Mouse (Mus musculus) right cerebral cortex, postnatal 36 days (tissue): Measurements from ENCODE around the gene Nuak2.
"Not testable (repeated sequence)": the region's sequence is repeated elsewhere in the genome, so short reads cannot be mapped to it uniquely, and the experiment has no call there.

Experiments
- DNase-seq, 2 experiments: peaks; one replicate each; pipeline ENCODE4 v3.0.0; 2022; ENCODE audit warnings: low spot score in 2 of 2, mixed read lengths in 1 of 2

Nuak2 gene

DNA sequence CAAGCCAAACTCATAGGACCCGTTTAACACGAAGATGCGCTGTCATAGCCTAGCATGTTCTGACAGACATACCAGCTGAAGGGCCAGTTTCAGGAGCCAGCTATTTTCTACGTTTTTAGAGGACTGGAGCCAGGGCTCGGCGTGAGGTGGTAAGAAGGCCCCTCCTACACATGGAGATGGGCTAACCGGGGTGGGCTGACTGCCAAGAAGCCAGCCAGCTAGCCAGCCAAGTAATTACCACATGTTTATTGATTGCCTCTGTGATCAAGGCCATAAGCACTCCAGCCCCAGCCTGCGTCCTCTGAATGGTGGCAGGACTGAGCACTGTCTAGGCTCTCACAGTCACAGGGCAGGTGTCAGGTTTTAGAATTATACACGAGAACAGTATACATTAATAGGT, 10.9 kb downstream of the Nuak2 start:
- DNase-seq = no peak

DNA sequence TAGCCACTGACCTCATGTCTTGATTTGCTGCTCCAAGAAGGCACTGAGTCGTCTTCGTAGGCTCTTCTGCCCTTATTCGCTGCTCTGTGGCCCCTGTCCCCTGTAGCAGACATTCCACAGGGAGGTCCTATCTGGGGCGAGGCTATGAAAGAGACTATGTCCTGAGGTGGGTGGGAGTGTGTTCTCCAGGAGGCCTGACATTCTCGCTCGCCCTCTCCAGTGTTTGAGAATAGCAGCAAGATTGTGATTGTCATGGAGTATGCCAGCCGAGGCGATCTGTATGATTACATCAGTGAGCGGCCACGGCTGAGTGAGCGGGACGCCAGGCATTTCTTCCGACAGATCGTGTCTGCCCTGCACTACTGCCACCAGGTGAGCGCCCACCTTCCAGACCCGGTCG, 11.6 kb downstream of the Nuak2 start:
- no peak for DNase-seq

DNA sequence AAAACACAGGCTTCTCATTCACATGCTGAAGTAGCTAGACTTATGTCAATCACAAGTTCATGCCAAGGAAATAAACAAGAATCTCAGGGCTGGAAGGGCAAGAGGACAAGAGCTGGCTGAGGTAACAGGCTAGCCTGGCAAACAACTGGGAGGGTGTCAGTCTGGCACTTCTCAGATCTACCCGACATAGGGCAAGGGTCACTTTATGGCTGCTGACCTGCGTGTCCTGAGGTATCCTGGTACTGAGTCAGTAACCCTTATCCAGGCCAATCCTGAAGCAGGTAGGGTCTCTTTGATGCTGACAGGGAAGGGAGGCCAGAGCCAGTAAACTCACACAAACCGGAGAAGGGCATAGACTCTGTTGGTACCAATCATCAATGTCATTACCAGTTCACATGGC, 12.6 kb downstream of the Nuak2 start:
- no peak for DNase-seq

DNA sequence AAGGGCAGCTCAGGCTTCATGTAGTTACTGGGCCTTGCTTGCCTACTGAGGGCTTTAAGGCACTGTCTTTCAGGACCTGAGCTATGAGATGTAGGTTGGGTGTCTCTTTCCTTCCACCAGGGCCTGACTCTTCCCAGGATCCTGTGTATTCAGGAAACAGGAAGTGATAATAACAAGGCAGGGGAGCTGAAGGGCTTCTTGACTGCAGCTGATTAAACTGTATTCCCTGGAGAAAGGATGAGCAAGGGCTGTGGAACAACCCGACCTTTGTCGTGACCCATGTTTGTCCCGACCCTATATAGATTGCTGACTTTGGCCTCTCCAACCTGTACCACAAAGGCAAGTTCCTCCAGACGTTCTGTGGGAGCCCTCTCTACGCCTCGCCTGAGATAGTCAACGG, 13.7 kb downstream of the Nuak2 start:
- DNase-seq = no peak

DNA sequence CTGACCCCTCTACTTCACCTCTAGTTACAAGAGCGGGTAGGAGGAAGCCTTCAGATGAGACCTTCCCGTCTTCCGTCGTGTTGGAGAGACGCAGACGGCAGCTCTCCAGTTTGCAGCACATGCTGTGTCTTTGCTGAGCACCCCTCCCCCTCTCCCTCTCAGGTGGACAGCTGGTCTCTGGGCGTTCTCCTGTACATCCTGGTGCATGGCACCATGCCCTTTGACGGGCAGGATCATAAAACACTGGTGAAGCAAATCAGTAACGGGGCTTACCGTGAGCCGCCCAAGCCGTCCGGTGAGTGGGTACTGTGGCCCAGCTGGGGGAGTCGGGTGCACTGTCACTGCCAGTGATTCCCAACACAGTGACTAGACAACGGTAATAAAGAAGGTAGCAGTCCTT, 14.5 kb downstream of the Nuak2 start:
- no peak for DNase-seq

DNA sequence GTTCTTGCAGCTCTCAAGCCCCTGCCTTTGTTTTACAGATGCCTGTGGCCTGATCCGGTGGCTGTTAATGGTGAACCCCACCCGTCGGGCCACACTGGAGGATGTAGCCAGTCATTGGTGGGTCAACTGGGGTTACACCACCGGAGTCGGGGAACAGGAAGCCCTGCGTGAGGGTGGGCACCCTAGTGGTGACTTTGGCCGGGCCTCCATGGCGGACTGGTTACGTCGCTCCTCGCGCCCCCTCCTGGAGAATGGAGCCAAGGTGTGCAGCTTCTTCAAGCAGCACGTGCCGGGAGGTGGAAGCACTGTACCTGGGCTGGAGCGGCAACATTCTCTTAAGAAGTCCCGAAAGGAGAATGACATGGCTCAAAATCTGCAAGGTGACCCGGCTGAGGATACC, 15.4 kb downstream of the Nuak2 start:
- DNase-seq = no peak

DNA sequence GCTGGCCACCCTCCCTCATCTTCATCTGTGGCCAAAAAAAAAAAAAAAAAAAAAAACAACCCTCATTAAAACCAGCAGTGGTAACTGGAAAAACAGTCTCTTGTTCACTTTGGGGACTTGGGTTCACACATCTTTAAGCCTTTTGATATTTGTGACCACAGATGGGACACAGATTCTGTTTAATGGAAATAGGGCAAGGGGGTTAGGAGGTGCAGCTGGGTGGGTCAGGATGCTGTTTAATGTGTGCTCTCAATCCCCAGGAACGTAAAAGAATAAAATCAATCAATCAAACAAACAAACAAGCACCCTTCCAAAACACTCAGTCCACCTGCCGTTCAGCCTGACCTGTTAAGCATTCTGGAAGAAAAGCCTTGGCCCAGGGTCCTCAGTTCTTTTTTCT, 17.3 kb downstream of the Nuak2 start:
- no peak for DNase-seq

DNA sequence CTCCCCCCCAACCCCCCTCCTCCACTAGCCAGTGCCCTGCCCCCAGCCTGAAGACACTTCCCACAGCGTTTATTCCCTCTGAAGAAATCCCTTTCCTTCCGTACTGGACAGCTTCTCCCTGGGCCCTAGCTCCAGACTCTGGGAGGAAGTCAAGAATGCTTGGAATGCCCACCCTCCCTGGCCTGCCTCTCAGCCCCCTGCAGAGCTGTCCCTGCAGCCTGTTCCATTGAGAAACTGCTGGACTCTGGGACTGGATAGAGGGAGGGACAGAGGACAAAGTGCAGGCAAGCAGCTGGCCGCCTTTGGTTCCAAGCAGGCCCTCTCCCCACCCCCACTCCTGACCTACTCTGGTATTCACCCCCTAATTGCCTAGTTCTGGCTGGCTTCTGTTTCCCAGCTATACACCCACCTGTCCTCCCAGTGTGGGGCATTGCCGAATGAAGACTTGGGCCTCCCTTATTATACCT, 17.8 kb downstream of the Nuak2 start:
- DNase-seq = no peak

DNA sequence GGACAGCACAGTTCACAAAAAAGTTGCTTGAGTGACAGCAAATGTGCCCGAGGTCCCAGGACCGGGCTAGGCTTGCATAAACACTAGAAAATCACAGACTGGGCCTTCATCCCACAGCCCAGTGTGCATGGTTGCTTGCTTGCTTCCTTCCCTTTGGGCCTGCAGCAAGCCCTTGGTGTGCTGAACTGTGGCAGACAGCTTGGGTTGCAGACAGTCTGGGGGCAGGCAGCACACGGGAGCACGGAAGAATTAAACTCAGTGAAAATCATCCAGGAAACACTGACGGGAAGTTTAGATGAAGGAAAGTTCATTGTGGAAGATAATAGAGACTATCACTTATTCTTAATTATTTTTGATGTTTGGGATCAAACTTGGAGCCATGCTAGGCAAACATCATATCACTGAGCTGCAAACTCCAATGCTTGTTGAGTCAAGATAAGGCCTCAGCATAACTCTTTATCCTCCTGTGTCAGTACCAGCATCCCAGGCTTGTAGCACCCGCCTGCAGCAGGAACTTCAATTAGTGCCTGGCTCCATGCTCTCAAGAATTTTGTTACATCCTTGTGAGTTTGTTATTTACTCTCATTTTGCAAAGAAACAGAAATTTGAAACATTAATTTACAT, 18.4 kb downstream of the Nuak2 start:
- DNase-seq = no peak

DNA sequence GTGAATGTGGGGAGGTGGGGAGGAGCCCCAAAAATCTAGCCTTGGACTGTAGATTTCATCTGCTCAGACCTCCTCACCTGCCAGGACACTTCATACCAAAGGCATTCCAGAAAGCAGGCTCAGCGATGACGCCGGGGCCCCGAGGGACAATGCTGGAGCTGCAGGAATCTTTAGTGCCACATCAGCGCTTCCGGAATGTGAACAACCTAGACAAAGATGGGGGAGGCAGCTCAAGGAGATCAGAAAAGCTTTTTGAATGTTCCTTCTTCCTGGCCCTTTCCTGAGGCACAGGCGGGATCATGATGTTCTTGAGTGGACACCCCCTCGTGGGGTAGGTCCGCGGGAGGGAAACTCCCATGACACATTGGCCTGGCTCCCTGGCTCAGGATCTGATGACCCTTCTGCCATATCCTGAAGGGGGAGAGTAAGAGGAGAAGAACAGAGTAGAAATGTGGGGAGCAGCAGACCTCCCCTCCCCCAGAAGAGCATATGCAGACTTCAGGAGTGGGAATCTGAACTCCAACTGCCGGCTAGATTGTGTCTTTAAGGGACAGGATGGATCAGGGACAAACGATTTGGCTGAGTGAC, 19.5 kb downstream of the Nuak2 start:
- DNase-seq = no peak

DNA sequence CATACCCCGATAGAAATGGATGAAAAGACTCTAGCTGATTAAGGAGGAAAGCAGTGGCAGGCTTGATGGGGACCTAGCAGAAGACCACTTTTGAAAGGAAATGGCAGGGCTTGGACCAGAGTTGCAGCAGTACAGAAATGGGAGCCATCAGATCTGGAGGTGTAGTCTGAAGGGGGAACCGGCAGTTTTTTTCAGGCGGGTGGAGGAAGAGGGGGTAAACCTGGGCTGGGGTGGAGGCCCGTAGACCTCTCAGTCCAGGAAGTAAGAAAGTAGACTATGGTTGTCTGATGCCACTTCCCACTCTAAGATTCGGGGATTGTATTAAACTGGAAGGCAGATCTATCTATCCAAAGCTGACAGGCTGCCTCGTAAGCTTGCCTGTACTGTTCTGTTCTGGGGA, 21.0 kb downstream of the Nuak2 start:
- no peak for DNase-seq

DNA sequence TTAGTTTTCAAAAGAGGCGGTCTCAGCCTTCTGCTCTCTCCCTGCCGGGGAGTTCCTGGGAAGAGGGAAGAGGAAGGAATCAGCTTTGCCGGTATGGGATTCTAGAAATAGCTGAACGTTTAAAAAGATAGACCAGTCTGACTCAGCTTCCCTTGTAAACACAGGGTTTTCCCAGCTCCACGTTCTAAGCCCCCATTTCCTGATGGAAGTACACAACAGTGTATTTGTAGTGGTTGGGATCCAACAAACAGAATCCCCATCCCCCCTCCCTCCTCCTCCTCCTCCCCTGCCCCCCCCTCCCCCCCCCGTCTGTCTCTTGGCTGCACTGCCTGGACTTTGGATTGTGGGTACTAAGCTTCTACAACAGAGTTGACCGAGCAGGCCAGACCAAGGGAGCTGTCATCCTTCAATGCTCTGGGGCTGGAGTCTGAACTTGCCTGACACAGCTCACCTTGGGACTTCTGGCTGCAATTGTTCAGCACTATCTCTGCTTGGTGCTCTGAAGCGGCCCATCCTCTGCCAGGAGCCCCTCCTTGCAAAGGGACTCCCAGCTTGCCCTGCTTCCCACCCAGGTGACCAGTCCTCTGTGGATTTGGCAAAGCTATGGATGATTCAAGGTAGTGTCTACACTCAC, 22.2 kb downstream of the Nuak2 start:
- DNase-seq = no peak

DNA sequence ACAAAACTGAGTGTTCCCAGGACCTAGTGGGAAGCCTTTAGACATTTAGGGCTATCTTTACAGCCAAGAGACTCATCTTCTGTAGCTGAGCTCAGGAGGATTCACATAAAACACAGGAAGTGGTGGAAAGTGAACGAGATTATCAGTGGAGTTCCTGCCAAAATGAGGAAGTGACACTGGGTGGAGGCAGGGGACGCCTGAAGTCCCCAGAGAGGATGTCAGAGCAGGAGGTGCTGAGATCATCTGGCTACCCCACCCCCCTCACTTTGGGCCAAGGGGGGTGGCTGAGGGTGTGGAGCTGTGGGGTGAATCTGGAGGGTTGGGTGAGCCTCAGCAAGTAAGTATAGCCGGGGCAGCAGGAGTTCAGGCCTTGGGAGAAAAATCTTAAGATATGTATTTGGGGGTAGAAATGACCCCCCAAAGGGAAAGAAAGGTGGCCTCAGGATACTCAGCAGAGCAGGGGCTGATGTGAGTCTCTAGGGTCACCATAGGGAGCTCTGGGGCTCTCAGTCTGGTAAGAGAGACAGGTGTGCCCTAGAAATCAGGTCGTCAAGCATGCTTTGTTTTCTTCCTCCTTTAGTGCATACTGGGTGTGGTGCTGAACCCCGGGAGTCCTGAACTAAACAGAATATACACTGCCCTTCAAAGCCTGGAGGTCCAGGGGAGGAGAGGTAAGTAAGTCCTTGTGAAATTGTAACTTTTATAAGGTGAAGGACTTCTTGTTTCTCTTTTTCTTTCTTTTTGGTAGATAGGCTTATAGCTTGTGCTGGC, 26.0 kb downstream of the Nuak2 start:
- DNase-seq = no peak

DNA sequence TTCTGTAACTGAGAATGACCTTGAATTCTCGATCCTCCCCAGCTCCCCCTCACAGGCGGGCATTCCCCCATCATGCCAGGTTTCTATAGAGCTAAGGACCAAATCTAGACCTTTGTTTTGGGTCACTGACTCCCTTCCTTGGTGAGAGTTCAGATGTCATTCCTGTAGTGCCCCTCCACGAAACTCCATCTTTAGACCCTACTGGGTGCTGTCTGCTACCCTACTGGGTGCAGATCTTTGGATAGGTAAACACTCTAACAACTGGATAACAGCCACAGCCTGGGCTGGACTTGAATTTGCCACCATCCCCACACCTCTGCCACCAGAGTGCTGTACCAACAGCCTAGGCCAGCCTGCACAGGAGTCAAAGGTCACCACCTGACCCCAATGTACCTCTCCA, 26.6 kb downstream of the Nuak2 start:
- DNase-seq = no peak

DNA sequence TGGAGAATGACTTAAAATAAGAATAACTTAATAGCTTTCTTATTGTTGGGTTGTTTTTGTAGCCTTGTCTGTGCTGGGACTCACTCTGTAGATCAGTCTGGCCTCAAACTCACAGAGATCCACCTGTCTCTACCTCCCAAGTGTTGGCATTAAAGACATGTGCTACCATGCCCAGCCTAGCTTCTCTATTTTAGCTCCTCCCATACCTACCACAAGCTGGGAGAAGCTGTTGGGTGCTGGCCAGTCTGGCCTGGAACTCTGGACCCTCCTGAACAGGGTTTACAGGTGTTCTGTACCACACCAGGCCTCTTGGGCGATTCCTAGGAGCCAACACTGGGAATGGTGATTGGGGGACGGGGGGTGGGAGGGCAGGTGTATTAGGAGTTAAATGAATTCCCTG, 27.3 kb downstream of the Nuak2 start:
- no peak for DNase-seq

DNA sequence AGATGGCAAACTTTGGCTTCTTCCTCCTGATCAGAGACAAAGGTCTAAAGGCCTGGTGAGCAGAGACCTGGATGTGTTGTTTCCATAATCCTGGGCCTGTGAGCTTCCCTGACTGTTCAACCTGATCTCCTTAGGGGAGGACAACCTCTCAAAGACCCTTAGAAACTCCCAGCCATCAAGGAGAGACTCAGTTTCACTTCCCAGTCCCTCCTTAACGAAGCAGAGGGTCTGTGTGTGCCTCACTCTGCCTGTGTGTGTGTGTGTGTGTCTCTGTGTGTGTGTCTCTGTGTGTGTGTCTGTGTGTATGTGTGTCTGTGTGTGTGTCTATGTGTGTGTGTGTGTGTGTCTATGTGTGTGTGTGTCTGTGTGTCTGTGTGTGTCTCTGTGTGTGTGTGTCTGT, 27.7 kb downstream of the Nuak2 start:
- DNase-seq = no peak

DNA sequence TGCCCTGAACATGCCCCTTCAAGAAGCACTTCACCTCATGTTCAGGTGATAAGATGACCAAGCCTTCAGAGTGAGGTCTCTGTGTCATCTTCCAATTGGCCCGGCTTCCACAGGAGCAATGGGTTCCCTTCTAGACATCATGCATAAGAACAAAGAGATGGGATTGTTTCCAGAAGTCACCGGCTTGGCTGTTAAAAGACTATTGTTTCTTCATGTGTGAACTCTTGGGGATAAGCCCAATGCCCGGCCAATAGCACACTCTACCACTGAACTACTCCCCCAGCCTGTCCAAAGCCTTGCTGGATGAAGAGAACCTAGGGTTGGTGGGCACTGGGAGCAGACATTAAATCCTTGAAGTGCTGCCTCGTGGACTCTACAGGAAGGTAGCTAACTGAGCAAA, 29.6 kb downstream of the Nuak2 start:
- DNase-seq = no peak

DNA sequence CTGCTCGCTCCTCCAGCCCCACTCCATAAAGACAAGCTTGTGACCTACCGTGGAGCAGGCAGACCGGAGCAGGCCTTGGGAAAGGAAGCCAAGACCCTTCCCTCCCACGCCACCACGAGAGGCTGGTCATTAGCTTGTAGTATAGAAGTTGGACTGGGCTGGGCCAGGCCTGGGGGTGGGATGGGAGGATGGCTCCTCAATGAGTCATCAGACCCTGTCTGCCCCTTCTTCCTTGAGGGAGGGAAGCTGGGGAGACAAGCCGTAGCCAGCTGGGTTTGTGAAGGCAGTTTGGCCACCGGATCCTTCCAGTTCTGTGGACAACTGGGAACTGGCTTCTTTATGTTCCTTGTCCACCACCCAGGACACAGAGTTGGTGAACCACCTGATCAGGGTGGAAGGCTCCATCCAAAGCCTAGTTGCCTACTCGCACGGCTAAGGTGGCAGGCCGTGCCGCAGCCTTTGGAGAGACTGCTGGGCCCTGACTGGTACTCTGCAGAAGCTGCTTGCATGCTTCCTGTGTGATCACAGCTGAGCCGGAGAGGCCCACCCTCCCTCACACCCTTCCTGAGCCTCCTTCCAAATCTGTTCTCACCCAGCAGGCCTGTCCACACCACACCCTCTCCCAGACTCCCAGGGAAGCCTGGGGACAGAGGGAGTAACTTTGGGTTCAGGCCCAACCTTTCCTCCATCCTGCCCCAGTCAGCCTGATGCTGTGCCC, 30.4 kb downstream of the Nuak2 start:
- no peak for DNase-seq

DNA sequence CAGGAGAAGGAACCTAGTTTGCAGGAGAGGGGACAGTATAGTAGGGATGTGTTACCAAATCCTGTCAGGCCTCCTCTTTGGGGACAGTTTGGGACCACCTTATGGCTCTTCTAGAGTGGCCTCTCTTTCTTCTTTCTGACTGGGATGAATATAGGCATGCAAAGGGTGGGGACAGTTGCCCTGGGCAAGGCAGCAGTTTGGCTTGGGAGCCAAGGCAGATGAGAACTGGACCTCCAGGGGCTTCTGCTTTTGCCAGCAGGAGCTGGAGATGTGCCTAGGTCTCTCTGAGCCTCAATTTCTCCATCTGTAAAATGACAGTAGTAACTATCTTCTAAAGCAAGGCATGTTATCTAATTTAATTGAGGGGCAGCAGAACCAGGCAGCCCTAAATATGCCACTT, 31.0 kb downstream of the Nuak2 start:
- no peak for DNase-seq

DNA sequence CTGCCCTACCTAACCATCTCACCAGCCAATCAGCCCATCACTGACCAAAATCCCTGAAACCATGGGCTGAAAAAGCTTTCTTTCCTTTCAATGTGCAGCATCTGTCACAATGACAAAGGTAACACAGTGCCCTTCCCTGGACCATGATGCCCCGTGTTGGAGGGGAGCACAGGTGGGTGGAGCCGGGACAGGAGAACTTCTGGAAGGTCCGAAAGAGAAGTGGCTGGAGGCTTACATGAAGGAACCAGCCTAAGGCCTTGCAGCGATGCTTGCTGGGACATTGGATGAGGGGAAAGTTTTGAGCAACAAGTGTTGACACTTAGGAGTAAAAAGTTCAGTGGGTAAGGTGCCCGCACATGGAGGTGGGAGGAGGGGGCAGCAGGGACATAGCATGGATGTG, 32.5 kb downstream of the Nuak2 start:
- no peak for DNase-seq

DNA sequence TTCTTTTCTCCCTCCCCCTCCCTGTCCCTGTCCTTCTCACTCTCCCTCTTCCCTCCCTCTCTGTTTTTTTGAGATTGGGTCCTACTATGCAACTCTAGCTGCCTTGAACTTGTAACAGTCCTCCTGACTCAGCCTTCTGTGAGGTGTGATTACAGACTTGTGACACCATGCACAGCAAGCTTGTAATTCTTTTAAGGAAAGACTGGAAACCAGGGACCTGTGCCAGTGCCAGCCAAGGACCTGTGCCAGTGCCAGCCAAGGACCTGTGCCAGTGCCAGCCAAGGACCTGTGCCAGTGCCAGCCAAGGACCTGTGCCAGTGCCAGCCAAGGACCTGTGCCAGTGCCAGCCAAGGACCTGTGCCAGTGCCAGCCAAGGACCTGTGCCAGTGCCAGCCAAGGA, 33.1 kb downstream of the Nuak2 start:
- DNase-seq = not testable (repeated sequence)

DNA sequence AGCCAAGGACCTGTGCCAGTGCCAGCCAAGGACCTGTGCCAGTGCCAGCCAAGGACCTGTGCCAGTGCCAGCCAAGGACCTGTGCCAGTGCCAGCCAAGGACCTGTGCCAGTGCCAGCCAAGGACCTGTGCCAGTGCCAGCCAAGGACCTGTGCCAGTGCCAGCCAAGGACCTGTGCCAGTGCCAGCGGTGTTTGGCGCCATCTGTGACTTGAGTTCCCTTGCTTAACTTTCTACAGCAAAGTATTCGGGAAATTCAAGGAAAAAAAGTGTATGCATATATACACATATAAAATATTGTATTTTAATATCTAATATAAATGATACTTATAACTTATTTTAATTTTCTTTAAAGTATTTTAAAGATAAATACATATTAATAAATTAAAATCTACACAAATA, 33.7 kb downstream of the Nuak2 start:
- not testable (repeated sequence) for DNase-seq
